Mouse (Mus musculus) B cell, adult 67 days (primary cell): ENCODE results near the gene Fam192a. TPM values are rescaled to one million over a fixed set of nuclear protein-coding genes. Genes with fewer than 3 reads are reported as not detected.

Experiments used
- total RNA-seq, 2 experiments: library from RNA; stranded (reverse); gene quantifications; 4 replicates each; pipeline ENCODE4 v1.2.4; 2023

Gene Fam192a
- 10 to 100 TPM; 39.5 to 53.4 TPM for total RNA-seq

GRCm38 (mm10) chr8:94601607-94602385 is at the start of gene Fam192a, which contains the start of gene Rspry1:
Gene Fam192a (minus strand): TSS chr8:94601997.
Gene Rspry1 (plus strand): TSS chr8:94601937.

GRCm38 (mm10) chr8:94532873-94533671 is 68.7 kb downstream of the Fam192a start, which contains the start of gene Cpne2:
Gene Cpne2 (plus strand): TSS chr8:94532990.

Other genes starting within 250 kb of the Fam192a start
- 100 to 1,000 TPM; 166 to 220 TPM for gene Herpud1, start 215.6 kb downstream of the Fam192a start, total RNA-seq
- 10 to 100 TPM; 86.9 to 95.0 TPM for gene Nlrc5, start 167.6 kb downstream of the Fam192a start, total RNA-seq
- not detected for gene Cpne2, start 69.0 kb downstream of the Fam192a start, total RNA-seq
- gene Rspry1, start 60 bp downstream of the Fam192a start, total RNA-seq = 10 to 100 TPM; 31.6 to 33.0 TPM
- 100 to 1,000 TPM in 1 of 2 experiments, 10 to 100 TPM in 1; 88.8 to 102 TPM for gene Arl2bp, start 64.6 kb upstream of the Fam192a start, total RNA-seq
- gene Pllp, start 94.3 kb upstream of the Fam192a start, total RNA-seq = not detected
- not detected for gene Ccl22, start 143.6 kb upstream of the Fam192a start, total RNA-seq
- gene Cx3cl1, start 170.0 kb upstream of the Fam192a start, total RNA-seq = not detected
- gene Ccl17, start 208.5 kb upstream of the Fam192a start, total RNA-seq = not detected
- 10 to 100 TPM; 36.0 to 39.0 TPM for gene Coq9, start 236.3 kb upstream of the Fam192a start, total RNA-seq
- 10 to 100 TPM; 65.6 to 69.9 TPM for gene Ciapin1, start 236.4 kb upstream of the Fam192a start, total RNA-seq